Mouse (Mus musculus): ENCODE data around the gene Erlec1. TPM values are rescaled to one million over a fixed set of nuclear protein-coding genes. Genes with fewer than 3 reads are reported as not detected.
A peak's percentile ranks its signal among the peaks of the same experiment; 100 is the strongest.

The Erlec1 gene
- polyA plus RNA-seq (2012; rRNA removed) (5.7 and 9.2 TPM in 2 replicates), polyA plus RNA-seq (2014; fragmentation: Nextera tagmentation; extraction: Ambion mirVana) (6.2 and 6.7 TPM in 2 replicates)

- Histone ChIP-seq H3K9me3 (ENCODE audit: control insufficient read depth, low read length) (no peaks in the 10 kb centered on the region), H3K27ac (peak within 1 kb of the TSS; percentile 75), H3K4me2 (ENCODE audit: low read depth) (peak within 1 kb of the TSS; percentile 85), H3K27me3 (ENCODE audit: control insufficient read depth, insufficient read depth, low read length) (no peaks in the 10 kb centered on the region), H3K4me1 (replicated peaks; ENCODE audit: control insufficient read depth in 2 of 2, insufficient read depth in 2 of 2, low read length in 1 of 2) (peaks cover 2 to 9% of the 10 kb centered on the region in 2 experiments; a peak in 3 of 4 replicates), H3K9ac (replicated peaks) (peak within 1 kb of the TSS; percentile 94), H3K36me3 (replicated peaks; ENCODE audit: control insufficient read depth, insufficient read depth, low read depth) (peaks cover 17% of the 10 kb centered on the region), H3K4me3 (ENCODE audit: insufficient read depth in 1 of 2, low read depth in 2 of 2, low read length in 2 of 2) (peak within 1 kb of the TSS; percentile 85 to 87)
- 1% methylated on average over 40 of the region's 40 CpGs for WGBS (ENCODE audit: insufficient replicate concordance)
- DNase-seq (ENCODE audit: low read depth in 3 of 3, low spot score in 3 of 3) (peak; percentile 71 to 74 (median 74)), ATAC-seq (ENCODE audit: insufficient read depth) (peak; percentile 92)
- no peak for TF ChIP-seq EP300 (IDR thresholded peaks at IDR 0.05; ENCODE audit: low read depth)
- TF ChIP-seq CTCF (IDR thresholded peaks at IDR 0.05; ENCODE audit: low read depth) = peak; percentile 46
Measured at GRCm38 (mm10) chr11:30954279-30954725, at the start of gene Erlec1. Gene Erlec1 (minus strand): TSS chr11:30954335.

GRCm38 (mm10) chr11:31001169-31001908 lies 47.2 kb upstream of the Erlec1 start:
- H3K4me2 ChIP-seq (ENCODE audit: low read depth) = peak overlapping the region; percentile 65
- peak; percentile 87 for ATAC-seq (ENCODE audit: insufficient read depth)
- TF ChIP-seq EP300 (IDR thresholded peaks at IDR 0.05; ENCODE audit: low read depth) (peak; percentile 94), CTCF (IDR thresholded peaks at IDR 0.05; ENCODE audit: low read depth) (no peak)
- H3K36me3 ChIP-seq (replicated peaks; ENCODE audit: control insufficient read depth, insufficient read depth, low read depth) = peaks cover 2% of the 10 kb centered on the region; the same call in 1 of the 2 replicates
- 25% methylated on average over 4 of the region's 4 CpGs for WGBS (ENCODE audit: insufficient replicate concordance)
- no peaks in the 10 kb centered on the region for H3K9me3 ChIP-seq (ENCODE audit: control insufficient read depth, low read length)
- H3K27me3 ChIP-seq (ENCODE audit: control insufficient read depth, insufficient read depth, low read length) = no peaks in the 10 kb centered on the region
- peak; percentile 70 to 80 (median 80) for DNase-seq (ENCODE audit: low read depth in 3 of 3, low spot score in 3 of 3)
- no peak overlapping the region; a peak in 1 of 4 replicates for H3K4me3 ChIP-seq (ENCODE audit: insufficient read depth in 1 of 2, low read depth in 2 of 2, low read length in 2 of 2)
- H3K9ac ChIP-seq (replicated peaks) = peak overlapping the region; percentile 59
- peaks cover 45% of the 10 kb centered on the region in 2 experiments for H3K4me1 ChIP-seq (replicated peaks; ENCODE audit: control insufficient read depth in 2 of 2, insufficient read depth in 2 of 2, low read length in 1 of 2)
- peak overlapping the region; percentile 93 for H3K27ac ChIP-seq

- Histone ChIP-seq H3K27me3 (ENCODE audit: control insufficient read depth, insufficient read depth, low read length) (no peaks in the 10 kb centered on the region), H3K9ac (replicated peaks) (peak overlapping the region; percentile 16; the same call in 1 of the 2 replicates), H3K4me2 (ENCODE audit: low read depth) (peak overlapping the region; percentile 8), H3K36me3 (replicated peaks; ENCODE audit: control insufficient read depth, insufficient read depth, low read depth) (peaks cover 2% of the 10 kb centered on the region; the same call in 1 of the 2 replicates), H3K27ac (peak overlapping the region; percentile 79), H3K9me3 (ENCODE audit: control insufficient read depth, low read length) (no peaks in the 10 kb centered on the region), H3K4me3 (ENCODE audit: insufficient read depth in 1 of 2, low read depth in 2 of 2, low read length in 2 of 2) (no peak overlapping the region), H3K4me1 (replicated peaks; ENCODE audit: control insufficient read depth in 2 of 2, insufficient read depth in 2 of 2, low read length in 1 of 2) (peaks cover 45% of the 10 kb centered on the region in 2 experiments)
- TF ChIP-seq EP300 (IDR thresholded peaks at IDR 0.05; ENCODE audit: low read depth) (peak; percentile 63; the same call in 1 of the 2 replicates), CTCF (IDR thresholded peaks at IDR 0.05; ENCODE audit: low read depth) (no peak)
- DNase-seq (ENCODE audit: low read depth in 3 of 3, low spot score in 3 of 3) = peak in 2 of 3 experiments; percentile 65 to 68
- 12% methylated on average over 2 of the region's 2 CpGs for WGBS (ENCODE audit: insufficient replicate concordance)
- no peak for ATAC-seq (ENCODE audit: insufficient read depth)
Measured at GRCm38 (mm10) chr11:31000028-31000427, 45.9 kb upstream of the Erlec1 start.

GRCm38 (mm10) chr11:30998704-30999103 lies 44.6 kb upstream of the Erlec1 start:
- Histone ChIP-seq H3K4me3 (ENCODE audit: insufficient read depth in 1 of 2, low read depth in 2 of 2, low read length in 2 of 2) (no peak overlapping the region), H3K4me1 (replicated peaks; ENCODE audit: control insufficient read depth in 2 of 2, insufficient read depth in 2 of 2, low read length in 1 of 2) (peaks cover 45% of the 10 kb centered on the region in 2 experiments), H3K9ac (replicated peaks) (peak overlapping the region; percentile 45), H3K9me3 (ENCODE audit: control insufficient read depth, low read length) (no peaks in the 10 kb centered on the region), H3K27ac (peak overlapping the region; percentile 81), H3K4me2 (ENCODE audit: low read depth) (peak overlapping the region; percentile 51), H3K36me3 (replicated peaks; ENCODE audit: control insufficient read depth, insufficient read depth, low read depth) (peaks cover 2% of the 10 kb centered on the region; the same call in 1 of the 2 replicates), H3K27me3 (ENCODE audit: control insufficient read depth, insufficient read depth, low read length) (no peaks in the 10 kb centered on the region)
- TF ChIP-seq CTCF (IDR thresholded peaks at IDR 0.05; ENCODE audit: low read depth) = no peak
- TF ChIP-seq EP300 (IDR thresholded peaks at IDR 0.05; ENCODE audit: low read depth) = no peak
- DNase-seq (ENCODE audit: low read depth in 3 of 3, low spot score in 3 of 3) (peak in 2 of 3 experiments; percentile 47 to 51), ATAC-seq (ENCODE audit: insufficient read depth) (peak; percentile 45)
- WGBS (ENCODE audit: insufficient replicate concordance) = 29% methylated on average over 2 of the region's 2 CpGs

GRCm38 (mm10) chr11:30998199-30998598 lies 44.1 kb upstream of the Erlec1 start:
- H3K27ac ChIP-seq = peak overlapping the region; percentile 89
- no peak overlapping the region for H3K4me3 ChIP-seq (ENCODE audit: insufficient read depth in 1 of 2, low read depth in 2 of 2, low read length in 2 of 2)
- 21% methylated on average over 5 of the region's 5 CpGs for WGBS (ENCODE audit: insufficient replicate concordance)
- peak overlapping the region; percentile 36 for H3K4me2 ChIP-seq (ENCODE audit: low read depth)
- ATAC-seq (ENCODE audit: insufficient read depth) (peak; percentile 61; the same call in 1 of the 2 replicates), DNase-seq (ENCODE audit: low read depth in 3 of 3, low spot score in 3 of 3) (peak; percentile 55 to 74 (median 72))
- no peak for TF ChIP-seq CTCF (IDR thresholded peaks at IDR 0.05; ENCODE audit: low read depth)
- peak; percentile 86 for TF ChIP-seq EP300 (IDR thresholded peaks at IDR 0.05; ENCODE audit: low read depth)
- H3K9ac ChIP-seq (replicated peaks) = peak overlapping the region; percentile 6; the same call in 1 of the 2 replicates
- H3K36me3 ChIP-seq (replicated peaks; ENCODE audit: control insufficient read depth, insufficient read depth, low read depth) = peaks cover 2% of the 10 kb centered on the region; the same call in 1 of the 2 replicates
- no peaks in the 10 kb centered on the region for H3K9me3 ChIP-seq (ENCODE audit: control insufficient read depth, low read length)
- peaks cover 45% of the 10 kb centered on the region in 2 experiments for H3K4me1 ChIP-seq (replicated peaks; ENCODE audit: control insufficient read depth in 2 of 2, insufficient read depth in 2 of 2, low read length in 1 of 2)
- H3K27me3 ChIP-seq (ENCODE audit: control insufficient read depth, insufficient read depth, low read length) = no peaks in the 10 kb centered on the region

All from liver, embryonic 14.5 days (tissue).